Mouse (Mus musculus) forebrain, embryonic 15.5 days (tissue): Measurements from ENCODE around the gene Mfsd5. TPM values are rescaled to one million over a fixed set of nuclear protein-coding genes. Genes with fewer than 3 reads are reported as not detected.
A peak's percentile ranks its signal among the peaks of the same experiment; 100 is the strongest.

Experiments used
- ATAC-seq: fragments of 200-750 bp; cut with Nextera tagmentation; replicated peaks from 2 replicates; pipeline ENCODE4 v1.8.0; 2017; ENCODE audit warnings: mild to moderate bottlenecking, moderate TSS enrichment, moderate library complexity
- H3K27ac ChIP-seq: fragments of 300-500 bp; sonication (generic); replicated peaks from 2 replicates; pipeline ENCODE4 v1.5.1; 2015; ENCODE audit warnings: mild to moderate bottlenecking, inconsistent platforms
- H3K27me3 ChIP-seq: fragments of 300-500 bp; sonication (generic); 2 replicates; pipeline ENCODE4 v1.6.1; 2015; ENCODE audit warnings: inconsistent platforms
- H3K36me3 ChIP-seq: fragments of 300-500 bp; sonication (generic); 2 replicates; pipeline ENCODE4 v1.6.1; 2015; ENCODE audit warnings: mild to moderate bottlenecking, inconsistent platforms
- H3K4me1 ChIP-seq: fragments of 300-500 bp; sonication (generic); 2 replicates; pipeline ENCODE4 v1.6.1; 2015; ENCODE audit warnings: inconsistent platforms
- H3K4me2 ChIP-seq: fragments of 300-500 bp; sonication (generic); replicated peaks from 2 replicates; pipeline ENCODE4 v1.6.1; 2015; ENCODE audit warnings: mild to moderate bottlenecking, inconsistent platforms
- H3K4me3 ChIP-seq: fragments of 300-500 bp; sonication (generic); 2 replicates; pipeline ENCODE4 v1.5.1; 2015; ENCODE audit warnings: mild to moderate bottlenecking, inconsistent platforms
- H3K9ac ChIP-seq: fragments of 300-500 bp; sonication (generic); replicated peaks from 2 replicates; pipeline ENCODE4 v1.6.1; 2015; ENCODE audit warnings: mild to moderate bottlenecking, inconsistent platforms
- H3K9me3 ChIP-seq: fragments of 300-500 bp; sonication (generic); 2 replicates; pipeline ENCODE4 v1.6.1; 2016; ENCODE audit warnings: inconsistent platforms
- WGBS: fragments of 180-500 bp; shearing (Covaris S2); methylation state at CpG from one replicate; pipeline ENCODE4 v1.1.7; 2015; ENCODE audit warnings: mixed read lengths; 5-methylcytosine and 5-hydroxymethylcytosine counted together
- polyA plus RNA-seq: library from polyadenylated mRNA; unstranded; fragments of >200 nt; fragmentation: Nextera tagmentation; extraction: Ambion mirVana; gene quantifications from 2 replicates; pipeline ENCODE4 v1.2.1, GENCODE M21; 2015

Mfsd5 gene
- polyA plus RNA-seq, 1 experiment from 2014 or later: 51.5 TPM

DNA sequence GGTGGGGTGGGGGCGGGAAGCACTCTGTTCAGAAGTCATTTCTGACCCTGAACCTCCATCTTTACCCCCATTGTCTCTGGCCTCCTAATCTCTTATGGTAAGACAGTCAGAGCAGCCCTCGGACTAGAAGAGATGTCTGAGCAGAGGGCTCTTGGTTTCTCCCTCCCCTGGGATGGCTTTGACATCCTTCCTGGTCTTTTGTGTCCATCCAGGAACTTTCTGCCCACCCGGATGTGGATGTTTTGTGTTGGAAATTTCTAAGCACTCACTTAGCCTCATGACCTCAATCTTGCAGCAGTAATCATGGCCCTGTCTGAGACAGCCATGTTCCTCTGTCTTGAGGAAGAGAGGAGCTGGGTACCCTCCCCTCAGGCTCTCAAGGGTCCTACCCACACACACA is 7.8 kb upstream of the Mfsd5 start:
- H3K27me3 ChIP-seq: peaks cover 7% of the 10 kb centered on the region; the same call in 1 of the 2 replicates
- no peak overlapping the region for H3K27ac ChIP-seq
- H3K36me3 ChIP-seq: no peaks in the 10 kb centered on the region
- 20% methylated on average over 3 of the region's 3 CpGs for WGBS
- H3K4me2 ChIP-seq: no peak overlapping the region
- no peaks in the 10 kb centered on the region for H3K4me1 ChIP-seq
- no peaks in the 10 kb centered on the region for H3K9me3 ChIP-seq
- ATAC-seq: no peak
- H3K9ac ChIP-seq: no peak overlapping the region
- no peak overlapping the region for H3K4me3 ChIP-seq

DNA sequence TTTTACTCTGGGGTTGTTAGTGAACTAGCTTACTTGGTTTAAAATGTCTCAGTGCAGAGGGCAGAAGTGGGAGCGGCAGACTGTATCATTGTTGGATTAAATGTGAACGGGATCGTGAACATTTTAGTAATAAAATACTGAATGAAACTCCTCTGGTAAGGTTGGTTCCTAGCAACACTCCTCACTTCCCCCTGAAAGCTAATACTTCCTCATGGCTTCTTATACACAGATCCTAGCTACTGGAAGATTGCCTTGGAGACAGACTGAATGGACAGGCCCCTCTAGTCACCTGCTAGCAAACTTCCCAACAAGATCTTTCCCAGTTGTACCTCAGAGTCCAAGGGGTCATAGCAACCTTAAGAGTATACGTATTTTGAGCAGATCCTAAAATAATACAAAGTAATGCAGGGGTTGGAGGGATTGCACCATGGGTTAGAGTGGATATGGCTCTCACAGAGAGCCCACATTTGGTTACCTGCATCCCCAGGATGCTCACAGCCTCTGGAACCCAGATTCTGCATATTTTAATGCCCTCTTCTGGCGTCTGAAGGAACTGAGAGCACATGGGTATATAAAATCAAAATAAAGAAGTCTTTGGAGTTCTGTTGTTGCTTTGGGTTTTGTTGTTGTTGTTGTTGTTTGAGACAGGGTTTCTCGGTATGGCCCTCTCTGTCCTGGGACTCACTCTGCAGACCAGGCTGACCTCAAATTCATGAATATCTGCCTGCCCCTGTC is 5.1 kb upstream of the Mfsd5 start:
- H3K27me3 ChIP-seq: peaks cover 7% of the 10 kb centered on the region; the same call in 1 of the 2 replicates
- H3K9me3 ChIP-seq: no peaks in the 10 kb centered on the region
- ATAC-seq: no peak
- WGBS: 76% methylated on average over 6 of the region's 6 CpGs
- H3K4me3 ChIP-seq: no peak overlapping the region
- H3K27ac ChIP-seq: no peak overlapping the region
- no peak overlapping the region for H3K4me2 ChIP-seq
- no peak overlapping the region for H3K9ac ChIP-seq
- H3K36me3 ChIP-seq: no peaks in the 10 kb centered on the region
- peaks cover 5% of the 10 kb centered on the region for H3K4me1 ChIP-seq

DNA sequence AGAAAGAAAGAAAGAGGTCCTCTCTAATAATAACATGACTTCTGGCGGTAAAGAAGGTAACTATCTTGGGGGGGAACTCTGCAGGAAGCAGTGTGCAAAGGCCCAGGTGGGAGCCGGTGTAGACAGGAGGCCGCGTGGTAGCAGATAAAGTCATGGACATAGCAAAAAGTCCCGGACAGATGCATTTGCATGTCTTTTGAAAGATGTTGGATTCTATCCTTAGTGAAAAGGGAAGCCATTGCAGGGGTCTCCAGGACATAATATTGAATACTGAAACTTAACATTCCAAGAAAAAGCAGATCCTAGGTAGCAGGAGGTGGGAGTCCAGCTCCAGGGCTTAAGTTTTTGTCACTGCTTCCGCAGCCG is 545 bp upstream of the Mfsd5 start:
- peak overlapping the region; percentile 79 for H3K4me2 ChIP-seq
- H3K9ac ChIP-seq: peak overlapping the region; percentile 86
- ATAC-seq: no peak
- H3K27ac ChIP-seq: peak overlapping the region; percentile 82
- no peaks in the 10 kb centered on the region for H3K9me3 ChIP-seq
- peaks cover 16% of the 10 kb centered on the region for H3K4me1 ChIP-seq
- H3K27me3 ChIP-seq: no peaks in the 10 kb centered on the region
- H3K4me3 ChIP-seq: peak overlapping the region; percentile 84
- 35% methylated on average over 7 of the region's 7 CpGs for WGBS
- peaks cover 12% of the 10 kb centered on the region for H3K36me3 ChIP-seq

DNA sequence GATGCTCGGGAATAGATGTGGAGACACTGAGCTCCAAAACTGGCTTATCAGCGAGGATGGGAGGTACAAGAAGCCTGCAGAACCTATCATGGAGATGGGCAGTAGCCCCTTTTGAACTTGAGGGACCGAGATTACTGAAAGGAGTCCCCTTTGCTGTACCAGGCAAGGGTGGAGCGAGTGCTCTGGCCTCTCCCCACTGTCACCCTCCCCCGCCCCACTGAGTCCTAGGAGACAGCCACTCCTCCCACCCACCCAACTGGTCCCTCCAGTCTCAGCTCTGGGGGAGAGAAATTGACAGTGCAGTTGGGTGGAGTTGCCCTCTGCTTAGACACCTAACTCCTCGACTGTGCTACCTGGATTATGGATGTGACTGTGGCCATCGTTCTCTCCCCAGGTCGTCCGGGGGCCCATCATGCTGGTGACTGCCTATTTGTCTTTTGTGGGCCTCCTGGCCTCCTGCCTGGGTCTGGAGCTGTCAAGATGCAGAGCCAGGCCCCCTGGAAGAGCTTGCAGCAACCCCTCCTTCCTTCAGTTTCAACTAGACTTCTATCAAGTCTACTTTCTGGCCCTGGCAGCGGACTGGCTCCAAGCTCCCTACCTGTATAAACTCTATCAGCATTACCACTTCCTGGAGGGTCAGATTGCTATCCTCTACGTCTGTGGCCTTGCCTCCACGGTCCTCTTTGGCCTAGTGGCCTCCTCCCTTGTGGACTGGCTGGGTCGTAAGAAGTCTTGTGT is 698 bp downstream of the Mfsd5 start:
- H3K9me3 ChIP-seq: no peaks in the 10 kb centered on the region
- no peaks in the 10 kb centered on the region for H3K27me3 ChIP-seq
- H3K27ac ChIP-seq: peak overlapping the region; percentile 82
- H3K36me3 ChIP-seq: peaks cover 12% of the 10 kb centered on the region
- H3K4me2 ChIP-seq: peak overlapping the region; percentile 79
- peak overlapping the region; percentile 84 for H3K4me3 ChIP-seq
- peak overlapping the region; percentile 86 for H3K9ac ChIP-seq
- WGBS: 29% methylated on average over 13 of the region's 13 CpGs
- ATAC-seq: peak; percentile 42
- peaks cover 16% of the 10 kb centered on the region for H3K4me1 ChIP-seq

DNA sequence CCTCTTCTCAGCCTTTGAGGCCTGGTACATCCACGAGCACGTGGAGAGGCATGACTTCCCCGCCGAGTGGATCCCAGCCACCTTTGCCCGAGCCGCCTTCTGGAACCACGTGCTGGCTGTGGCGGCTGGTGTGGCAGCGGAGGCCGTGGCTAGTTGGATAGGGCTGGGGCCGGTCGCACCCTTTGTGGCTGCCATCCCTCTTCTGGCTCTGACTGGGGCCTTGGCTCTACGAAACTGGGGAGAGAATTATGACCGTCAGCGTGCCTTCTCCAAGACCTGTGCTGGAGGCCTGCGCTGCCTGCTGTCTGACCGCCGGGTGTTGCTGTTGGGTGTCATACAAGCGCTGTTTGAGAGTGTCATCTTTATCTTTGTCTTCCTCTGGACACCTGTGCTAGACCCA is 1.4 kb downstream of the Mfsd5 start:
- H3K9me3 ChIP-seq: no peaks in the 10 kb centered on the region
- peak overlapping the region; percentile 79; the same call in 1 of the 2 replicates for H3K4me2 ChIP-seq
- H3K27ac ChIP-seq: no peak overlapping the region
- peaks cover 16% of the 10 kb centered on the region for H3K4me1 ChIP-seq
- ATAC-seq: no peak
- H3K36me3 ChIP-seq: peaks cover 12% of the 10 kb centered on the region
- WGBS: 96% methylated on average over 19 of the region's 19 CpGs
- no peak overlapping the region for H3K9ac ChIP-seq
- peak overlapping the region; percentile 84 for H3K4me3 ChIP-seq
- no peaks in the 10 kb centered on the region for H3K27me3 ChIP-seq

DNA sequence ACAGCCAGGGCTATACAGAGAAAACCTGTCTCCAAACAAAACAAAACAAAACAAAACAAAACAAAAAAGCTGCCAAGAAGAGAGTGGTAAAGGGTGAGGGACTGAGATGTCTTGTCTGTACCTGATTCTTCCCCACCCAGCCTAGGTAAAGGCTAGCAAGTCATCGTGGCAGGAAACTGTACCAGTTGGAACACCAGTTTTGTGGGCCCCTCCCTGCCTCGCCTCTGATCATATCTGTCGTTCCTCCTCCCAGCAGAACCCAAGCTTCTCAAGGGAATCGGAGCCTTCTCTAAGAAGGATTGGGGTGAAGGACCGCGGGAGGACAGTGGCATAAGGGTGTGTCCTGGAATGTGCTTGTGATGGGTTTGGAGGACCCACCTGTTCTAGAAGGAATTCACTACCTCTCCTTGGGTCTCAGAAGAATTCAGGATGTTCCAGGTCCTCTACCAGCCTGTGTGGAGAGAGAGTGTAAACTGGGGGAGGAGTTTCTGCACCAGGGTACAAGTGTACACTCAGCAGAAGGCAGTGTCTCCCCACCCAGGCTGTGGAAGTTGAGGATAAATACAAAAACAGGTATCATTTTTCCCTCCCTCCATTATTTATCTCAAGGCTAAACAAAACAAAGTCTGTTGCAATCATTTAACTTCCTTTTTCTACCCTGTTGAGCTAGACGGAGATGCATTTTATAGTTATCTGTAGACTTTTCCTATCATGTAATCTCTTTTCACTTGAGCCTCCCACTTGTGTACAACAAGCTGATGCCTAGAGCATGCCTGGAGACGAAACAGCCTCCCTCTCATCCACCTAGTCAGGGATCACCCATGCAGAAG is 3.4 kb downstream of the Mfsd5 start:
- Histone ChIP-seq H3K9ac (no peak overlapping the region), H3K27me3 (no peaks in the 10 kb centered on the region), H3K4me3 (no peak overlapping the region), H3K27ac (no peak overlapping the region), H3K9me3 (no peaks in the 10 kb centered on the region), H3K4me2 (no peak overlapping the region), H3K4me1 (peaks cover 16% of the 10 kb centered on the region), H3K36me3 (peaks cover 12% of the 10 kb centered on the region)
- ATAC-seq: no peak
- 89% methylated on average over 8 of the region's 8 CpGs for WGBS

DNA sequence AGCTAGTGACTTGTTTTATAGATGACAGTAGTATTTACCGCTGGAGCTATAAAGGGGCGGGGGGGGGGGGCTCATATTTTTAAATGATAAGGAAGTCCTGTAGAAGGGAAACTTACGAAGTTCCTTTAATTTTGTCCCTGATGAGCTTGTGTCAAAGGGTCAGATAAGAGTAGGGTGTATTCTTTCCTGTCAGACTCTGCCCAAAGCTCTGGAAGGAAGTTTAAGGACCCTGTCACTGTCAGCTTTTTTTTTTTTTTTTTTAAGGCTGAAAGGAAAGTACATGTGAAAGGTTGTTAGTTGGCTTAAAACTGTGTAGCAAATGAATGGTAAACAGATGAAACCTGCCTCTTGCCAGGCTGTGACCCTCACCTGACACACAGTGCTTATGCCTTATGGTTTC is 4.4 kb downstream of the Mfsd5 start:
- H3K4me1 ChIP-seq: peaks cover 15% of the 10 kb centered on the region
- WGBS: 86% methylated on average over 3 of the region's 3 CpGs
- no peaks in the 10 kb centered on the region for H3K27me3 ChIP-seq
- no peak overlapping the region for H3K27ac ChIP-seq
- no peak overlapping the region for H3K4me3 ChIP-seq
- no peak for ATAC-seq
- H3K9me3 ChIP-seq: no peaks in the 10 kb centered on the region
- H3K36me3 ChIP-seq: peaks cover 12% of the 10 kb centered on the region
- no peak overlapping the region for H3K9ac ChIP-seq
- H3K4me2 ChIP-seq: no peak overlapping the region

DNA sequence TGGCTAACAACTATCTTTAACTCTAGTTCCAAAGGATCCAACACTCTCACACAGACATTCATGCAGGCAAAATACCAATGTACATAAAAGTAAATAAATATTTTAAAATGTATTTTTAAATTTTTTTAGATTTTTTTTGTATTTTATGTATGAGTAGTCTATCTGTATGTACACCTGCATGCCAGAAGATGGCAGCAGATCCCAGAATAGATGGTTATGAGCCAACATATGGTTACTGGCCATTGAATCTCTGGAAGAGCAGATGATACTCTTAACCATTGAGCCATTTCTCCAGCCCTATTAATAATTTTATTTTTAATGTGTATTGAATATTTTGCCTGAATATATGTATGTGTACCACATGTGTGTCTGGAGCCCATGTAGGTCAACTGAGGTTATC is 8.1 kb downstream of the Mfsd5 start:
- no peak for ATAC-seq
- Histone ChIP-seq H3K27ac (no peak overlapping the region), H3K4me2 (no peak overlapping the region), H3K36me3 (no peaks in the 10 kb centered on the region), H3K4me3 (no peak overlapping the region), H3K4me1 (no peaks in the 10 kb centered on the region), H3K9me3 (no peaks in the 10 kb centered on the region), H3K27me3 (no peaks in the 10 kb centered on the region), H3K9ac (no peak overlapping the region)

DNA sequence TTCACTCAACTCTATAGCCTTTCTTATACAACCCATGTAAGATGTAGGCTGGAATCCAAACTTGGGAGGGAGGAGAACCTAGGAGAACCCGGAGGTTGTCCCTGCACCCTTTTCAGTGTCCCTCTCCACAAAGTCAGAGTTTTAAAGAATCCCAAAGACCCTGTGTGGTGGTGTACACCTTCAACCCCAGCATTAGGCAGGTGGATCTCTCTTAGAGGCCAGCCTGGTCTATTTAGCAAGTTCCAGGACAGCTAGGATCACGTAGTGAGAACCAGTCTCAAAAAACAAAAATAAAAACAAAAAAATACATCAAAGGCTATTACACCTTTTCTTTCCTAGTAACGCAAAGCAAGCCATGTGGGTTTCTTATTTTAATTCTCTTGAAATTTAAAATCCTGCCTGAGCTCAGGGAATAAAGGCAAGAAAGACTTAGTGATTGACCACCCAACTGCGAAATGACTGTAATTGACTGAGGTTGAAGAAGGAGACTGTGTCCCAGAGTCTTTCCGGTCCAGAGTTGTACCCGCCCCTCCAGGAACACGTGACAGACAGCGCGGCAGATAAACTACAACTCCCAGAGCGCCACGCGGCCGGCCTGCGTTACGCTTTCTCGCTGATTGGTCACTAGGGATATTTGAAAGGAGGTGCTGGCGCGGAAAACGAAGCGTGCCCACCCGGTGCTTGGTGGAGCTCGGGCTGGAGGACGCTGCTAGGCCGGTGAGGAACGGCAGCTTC is 16.5 kb downstream of the Mfsd5 start, which contains the start of gene Espl1:
Espl1 (plus strand) TSS at position 634 of the 735 bp plus-strand sequence.
- ATAC-seq: peak; percentile 99
- Histone ChIP-seq H3K4me1 (peaks cover 12% of the 10 kb centered on the region), H3K27me3 (no peaks in the 10 kb centered on the region), H3K9me3 (no peaks in the 10 kb centered on the region), H3K9ac (peak within 1 kb of the TSS; percentile 45), H3K4me3 (peak within 1 kb of the TSS; percentile 59), H3K4me2 (peak within 1 kb of the TSS; percentile 97), H3K36me3 (peaks cover 7% of the 10 kb centered on the region; the same call in 1 of the 2 replicates), H3K27ac (peak within 1 kb of the TSS; percentile 52)
- WGBS: 6% methylated on average over 25 of the region's 25 CpGs

DNA sequence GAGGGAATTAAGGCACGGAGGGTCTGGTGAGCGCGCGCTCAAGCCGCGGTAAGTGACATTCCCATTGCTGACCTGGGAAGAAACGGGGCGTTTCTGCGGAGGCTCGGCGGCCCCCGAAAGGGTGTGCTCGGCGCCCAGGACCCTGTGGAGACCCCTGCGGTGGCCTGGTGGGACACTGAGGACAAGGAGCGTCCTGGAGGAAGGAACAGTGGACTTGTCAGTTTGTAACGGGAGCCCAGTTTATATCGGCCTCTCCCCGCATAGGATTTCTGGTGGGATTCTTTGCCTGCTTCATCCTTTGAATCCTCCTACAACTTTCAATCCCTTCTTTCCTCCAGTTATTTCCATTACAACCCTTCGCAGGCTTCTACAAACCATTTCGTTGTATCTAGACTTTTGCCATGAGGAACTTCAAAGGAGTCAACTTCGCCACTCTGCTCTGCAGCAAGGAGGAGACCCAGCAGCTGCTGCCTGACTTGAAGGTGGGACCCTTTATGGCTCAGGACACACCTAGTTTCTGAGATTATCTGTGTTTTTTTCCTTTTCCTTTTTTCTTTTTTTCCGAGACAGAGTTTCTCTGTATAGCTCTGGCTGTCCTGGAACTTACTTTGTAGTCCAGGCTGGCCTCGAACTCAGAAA is 17.2 kb downstream of the Mfsd5 start:
- WGBS: 4% methylated on average over 24 of the region's 24 CpGs
- no peaks in the 10 kb centered on the region for H3K27me3 ChIP-seq
- peak overlapping the region; percentile 45 for H3K9ac ChIP-seq
- peaks cover 7% of the 10 kb centered on the region; the same call in 1 of the 2 replicates for H3K36me3 ChIP-seq
- peak; percentile 81; the same call in 1 of the 2 replicates for ATAC-seq
- H3K4me2 ChIP-seq: peak overlapping the region; percentile 97
- no peak overlapping the region for H3K27ac ChIP-seq
- no peaks in the 10 kb centered on the region for H3K9me3 ChIP-seq
- peak overlapping the region; percentile 59 for H3K4me3 ChIP-seq
- peaks cover 12% of the 10 kb centered on the region for H3K4me1 ChIP-seq

DNA sequence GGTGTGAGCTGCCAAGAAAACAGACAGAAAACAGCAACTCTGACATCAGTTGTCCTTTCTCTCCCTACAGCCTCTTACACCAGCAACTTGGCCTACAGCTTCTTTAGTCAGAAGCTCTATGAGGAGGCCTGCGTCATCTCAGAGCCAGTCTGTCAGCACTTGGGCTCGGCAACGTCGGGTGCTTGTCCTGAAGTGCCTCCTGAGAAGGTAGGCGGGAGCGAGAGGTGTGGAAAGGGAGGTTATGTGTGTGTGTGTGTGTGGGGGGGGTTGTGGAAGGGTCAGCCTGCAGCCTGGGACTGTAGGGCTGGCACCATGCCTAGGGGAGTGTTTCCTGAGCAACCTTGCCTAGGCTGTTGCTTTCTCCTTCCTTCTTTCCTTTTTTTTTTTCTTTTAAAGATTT is 23.3 kb downstream of the Mfsd5 start:
- Histone ChIP-seq H3K27me3 (no peaks in the 10 kb centered on the region), H3K9ac (no peak overlapping the region), H3K9me3 (no peaks in the 10 kb centered on the region), H3K4me3 (no peak overlapping the region), H3K27ac (no peak overlapping the region), H3K4me1 (no peaks in the 10 kb centered on the region), H3K4me2 (no peak overlapping the region), H3K36me3 (peaks cover 7% of the 10 kb centered on the region)
- no peak for ATAC-seq
- 89% methylated on average over 6 of the region's 6 CpGs for WGBS
